Mouse (Mus musculus) heart, embryonic 13.5 days (tissue): Measurements from ENCODE around the gene Smpd4. TPM values are rescaled to one million over a fixed set of nuclear protein-coding genes. Genes with fewer than 3 reads are reported as not detected.
"Not testable (repeated sequence)": the region's sequence is repeated elsewhere in the genome, so short reads cannot be mapped to it uniquely, and the experiment has no call there.

Experiments
- ATAC-seq: fragments of 200-750 bp; cut with Nextera tagmentation; 2 replicates; pipeline ENCODE4 v1.8.0; 2017; ENCODE audit warnings: moderate TSS enrichment; ENCODE audit not compliant: insufficient number of reproducible peaks, low FRiP score, low TSS enrichment; ENCODE audit errors: extremely low read depth
- H3K27ac ChIP-seq: fragments of 300-500 bp; sonication (generic); replicated peaks from 2 replicates; pipeline ENCODE4 v1.5.1; 2015; ENCODE audit warnings: moderate library complexity, mild to moderate bottlenecking, inconsistent platforms
- H3K27me3 ChIP-seq: fragments of 300-500 bp; sonication (generic); replicated peaks from 2 replicates; pipeline ENCODE4 v1.6.1; 2015; ENCODE audit warnings: mild to moderate bottlenecking, inconsistent platforms
- H3K36me3 ChIP-seq: fragments of 300-500 bp; sonication (generic); 2 replicates; pipeline ENCODE4 v1.6.1; 2015; ENCODE audit warnings: mild to moderate bottlenecking, inconsistent platforms
- H3K4me1 ChIP-seq: fragments of 300-500 bp; sonication (generic); 2 replicates; pipeline ENCODE4 v1.6.1; 2015; ENCODE audit warnings: inconsistent platforms
- H3K4me2 ChIP-seq: fragments of 300-500 bp; sonication (generic); 2 replicates; pipeline ENCODE4 v1.6.1; 2015; ENCODE audit warnings: inconsistent platforms, mild to moderate bottlenecking, moderate library complexity
- H3K4me3 ChIP-seq: fragments of 300-500 bp; sonication (generic); 2 replicates; pipeline ENCODE4 v1.5.1; 2015; ENCODE audit warnings: moderate library complexity, mild to moderate bottlenecking, inconsistent platforms
- H3K9ac ChIP-seq: fragments of 300-500 bp; sonication (generic); 2 replicates; pipeline ENCODE4 v1.6.1; 2015; ENCODE audit warnings: inconsistent platforms, mild to moderate bottlenecking, moderate library complexity
- H3K9me3 ChIP-seq: fragments of 300-500 bp; sonication (generic); 2 replicates; pipeline ENCODE4 v1.6.1; 2016; ENCODE audit warnings: inconsistent platforms
- WGBS: fragments of 180-500 bp; shearing (Covaris S2); methylation state at CpG from one replicate; pipeline ENCODE4 v1.1.7; 2015; ENCODE audit warnings: mixed read lengths; 5-methylcytosine and 5-hydroxymethylcytosine counted together
- polyA plus RNA-seq: library from polyadenylated mRNA; unstranded; fragments of >200 nt; fragmentation: Nextera tagmentation; extraction: Ambion mirVana; gene quantifications from 2 replicates; pipeline ENCODE4 v1.2.1, GENCODE M21; 2015

Smpd4 gene
- 23.8 and 24.7 TPM in 2 replicates for polyA plus RNA-seq

GRCm38 (mm10) chr16:17619198-17620105, at the start of gene Smpd4:
Gene Smpd4 (plus strand): TSS chr16:17619354.
- Histone ChIP-seq H3K36me3 (peaks cover 31% of the 10 kb centered on the region), H3K4me1 (peaks cover 17% of the 10 kb centered on the region), H3K9me3 (no peaks in the 10 kb centered on the region), H3K4me2 (peak within 1 kb of the TSS; percentile 86), H3K9ac (peak within 1 kb of the TSS; percentile 93), H3K27me3 (no peaks in the 10 kb centered on the region), H3K27ac (0 out of 2 replicates have a peak within 1 kb of the TSS, but pooled peaks have one; percentile 33), H3K4me3 (peak within 1 kb of the TSS; percentile 92)
- 3% methylated on average over 60 of the region's 60 CpGs for WGBS
- peak; percentile 55; the same call in 1 of the 2 replicates for ATAC-seq

GRCm38 (mm10) chr16:17575870-17576824, 43.0 kb upstream of the Smpd4 start:
- H3K4me2 ChIP-seq = peak overlapping the region; percentile 91
- H3K27me3 ChIP-seq = peaks cover 75% of the 10 kb centered on the region
- no peak for ATAC-seq
- no peak overlapping the region for H3K27ac ChIP-seq
- WGBS = 12% methylated on average over 45 of the region's 45 CpGs
- H3K4me1 ChIP-seq = peaks cover 15% of the 10 kb centered on the region
- H3K9ac ChIP-seq = peak overlapping the region; percentile 81
- no peaks in the 10 kb centered on the region for H3K36me3 ChIP-seq
- no peaks in the 10 kb centered on the region for H3K9me3 ChIP-seq
- H3K4me3 ChIP-seq = peak overlapping the region; percentile 67

DNA sequence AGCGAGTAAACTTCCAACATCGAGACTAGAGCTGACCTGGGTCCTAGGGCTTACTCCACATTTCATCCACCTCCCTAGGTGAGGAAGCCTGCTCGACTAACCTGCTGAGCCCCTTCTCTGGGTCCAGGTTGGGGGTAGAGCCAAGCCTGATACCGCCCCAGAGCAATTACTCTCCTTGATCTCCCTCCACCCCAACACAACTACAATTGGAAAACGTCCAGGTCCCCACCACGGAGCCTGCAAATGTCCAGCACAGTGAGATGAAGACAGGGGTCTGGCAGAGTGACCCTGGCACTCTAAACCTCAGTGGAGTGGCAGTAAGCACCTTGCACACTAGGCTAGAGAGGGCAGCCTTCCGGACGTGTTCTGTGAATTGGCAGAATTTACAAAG, 42.3 kb upstream of the Smpd4 start:
- Histone ChIP-seq H3K27me3 (peaks cover 69% of the 10 kb centered on the region), H3K4me1 (peaks cover 15% of the 10 kb centered on the region), H3K36me3 (no peaks in the 10 kb centered on the region), H3K9ac (peak overlapping the region; percentile 81), H3K27ac (no peak overlapping the region), H3K4me2 (peak overlapping the region; percentile 91), H3K4me3 (peak overlapping the region; percentile 67), H3K9me3 (no peaks in the 10 kb centered on the region)
- WGBS = 17% methylated on average over 8 of the region's 8 CpGs
- ATAC-seq = no peak

GRCm38 (mm10) chr16:17583064-17583463, 36.1 kb upstream of the Smpd4 start, which contains the start of gene Slc7a4:
Gene Slc7a4 (minus strand): TSS chr16:17583214.
- Histone ChIP-seq H3K9ac (no peak within 1 kb of the TSS), H3K27me3 (peaks cover 7% of the 10 kb centered on the region; the same call in 1 of the 2 replicates), H3K27ac (no peak within 1 kb of the TSS), H3K4me3 (no peak within 1 kb of the TSS), H3K36me3 (no peaks in the 10 kb centered on the region), H3K4me1 (no peaks in the 10 kb centered on the region), H3K4me2 (no peak within 1 kb of the TSS), H3K9me3 (no peaks in the 10 kb centered on the region)
- ATAC-seq = no peak
- WGBS = 27% methylated on average over 8 of the region's 8 CpGs

DNA sequence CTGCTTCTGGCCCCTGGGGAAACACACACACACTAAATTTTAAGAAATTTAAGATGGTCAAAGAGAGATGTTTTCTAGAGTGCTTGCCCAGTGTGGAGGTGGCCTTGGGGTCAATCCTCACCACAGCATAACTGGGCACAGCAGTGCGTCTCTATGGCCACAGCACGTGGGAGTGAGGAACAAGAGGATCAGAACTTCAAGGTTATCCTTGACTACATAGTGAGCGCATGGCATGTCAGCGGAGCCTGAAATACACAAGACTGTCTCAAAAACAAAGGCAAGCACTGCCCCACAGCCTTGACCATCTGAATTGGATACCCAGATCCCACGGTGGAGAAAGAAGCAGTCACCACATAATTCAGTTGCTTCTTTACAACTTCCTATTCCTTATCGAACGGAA, 34.6 kb upstream of the Smpd4 start:
- Histone ChIP-seq H3K4me3 (no peak overlapping the region), H3K27me3 (no peaks in the 10 kb centered on the region; the same call in 1 of the 2 replicates), H3K27ac (no peak overlapping the region), H3K9me3 (no peaks in the 10 kb centered on the region), H3K4me1 (no peaks in the 10 kb centered on the region), H3K36me3 (no peaks in the 10 kb centered on the region), H3K4me2 (no peak overlapping the region), H3K9ac (no peak overlapping the region)
- 82% methylated on average over 7 of the region's 7 CpGs for WGBS
- ATAC-seq = no peak

- no peak overlapping the region for H3K4me2 ChIP-seq
- no peaks in the 10 kb centered on the region for H3K4me1 ChIP-seq
- no peaks in the 10 kb centered on the region for H3K36me3 ChIP-seq
- no peak overlapping the region for H3K9ac ChIP-seq
- H3K9me3 ChIP-seq = no peaks in the 10 kb centered on the region
- no peak overlapping the region for H3K4me3 ChIP-seq
- no peak for ATAC-seq
- no peak overlapping the region for H3K27ac ChIP-seq
- WGBS = 15% methylated on average over 2 of the region's 2 CpGs
- H3K27me3 ChIP-seq = no peaks in the 10 kb centered on the region
These were observed 28.4 kb upstream of the Smpd4 start for GRCm38 (mm10) chr16:17590731-17591130.

DNA sequence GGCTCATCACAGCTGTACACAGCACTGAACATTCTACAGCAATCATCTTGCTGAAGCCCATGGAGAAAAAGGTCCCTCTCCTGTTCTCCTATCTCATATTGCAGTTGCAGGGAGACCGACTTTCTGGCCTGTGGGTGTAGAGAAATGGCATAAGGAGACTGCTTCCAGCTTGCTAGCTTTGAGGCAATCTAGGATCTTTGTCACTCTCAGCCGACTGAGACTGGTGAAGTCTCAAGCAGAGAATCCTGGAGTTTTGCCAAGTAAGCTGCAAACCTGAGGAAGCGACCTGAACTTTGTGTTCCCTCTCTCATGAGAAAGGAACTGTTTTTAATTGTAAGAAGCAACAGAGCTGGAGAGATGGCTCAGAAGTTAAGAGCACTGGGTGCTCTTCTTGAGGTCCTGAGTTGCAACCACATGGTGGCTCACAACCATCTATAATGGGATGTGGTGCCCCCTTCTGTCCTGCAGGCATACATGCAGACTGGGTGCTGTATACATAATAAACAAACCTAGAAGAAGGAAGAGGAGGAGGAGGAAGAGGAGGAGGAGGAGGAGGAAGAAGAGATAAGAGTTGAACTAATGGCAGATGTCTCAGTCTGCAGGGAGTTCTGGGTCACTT, 18.1 kb upstream of the Smpd4 start:
- Histone ChIP-seq H3K27me3 (no peaks in the 10 kb centered on the region), H3K4me1 (0 out of 2 replicates have a peak, but pooled peaks cover 3% of the 10 kb centered on the region), H3K9ac (no peak overlapping the region), H3K4me3 (no peak overlapping the region), H3K9me3 (no peaks in the 10 kb centered on the region), H3K27ac (no peak overlapping the region), H3K4me2 (no peak overlapping the region), H3K36me3 (no peaks in the 10 kb centered on the region)
- no peak for ATAC-seq
- 42% methylated on average over 3 of the region's 3 CpGs for WGBS

DNA sequence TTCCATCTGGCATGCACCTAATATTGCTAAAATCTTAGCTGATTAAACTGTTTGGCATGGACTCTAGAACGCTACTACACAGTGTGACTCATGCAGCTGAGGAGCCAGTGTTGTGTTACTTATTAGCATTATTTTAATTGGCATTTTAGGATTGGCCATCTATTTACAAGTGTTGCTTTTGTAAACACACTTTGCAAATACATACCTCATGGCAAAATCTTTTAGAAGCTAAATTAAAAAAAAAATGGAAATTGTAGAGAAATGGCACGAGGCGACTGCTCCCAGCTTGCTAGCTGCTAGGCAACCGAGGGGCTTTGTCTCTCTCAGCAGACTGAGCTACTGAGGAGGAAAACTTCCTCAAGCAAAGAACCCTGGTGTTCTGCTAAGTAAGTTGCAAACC, 14.2 kb upstream of the Smpd4 start:
- H3K9me3 ChIP-seq = no peaks in the 10 kb centered on the region
- H3K27me3 ChIP-seq = no peaks in the 10 kb centered on the region
- 0 out of 2 replicates have a peak, but pooled peaks cover 3% of the 10 kb centered on the region for H3K4me1 ChIP-seq
- WGBS = 64% methylated on average over 4 of the region's 4 CpGs
- H3K4me3 ChIP-seq = no peak overlapping the region
- no peak for ATAC-seq
- no peak overlapping the region for H3K27ac ChIP-seq
- H3K4me2 ChIP-seq = no peak overlapping the region
- no peaks in the 10 kb centered on the region for H3K36me3 ChIP-seq
- H3K9ac ChIP-seq = no peak overlapping the region

- 58% methylated on average over 5 of the region's 5 CpGs for WGBS
- Histone ChIP-seq H3K4me1 (0 out of 2 replicates have a peak, but pooled peaks cover 3% of the 10 kb centered on the region), H3K9me3 (no peaks in the 10 kb centered on the region), H3K27ac (no peak overlapping the region), H3K4me2 (no peak overlapping the region), H3K4me3 (no peak overlapping the region), H3K9ac (no peak overlapping the region), H3K36me3 (no peaks in the 10 kb centered on the region), H3K27me3 (no peaks in the 10 kb centered on the region)
- no peak for ATAC-seq
These were observed 13.5 kb upstream of the Smpd4 start for GRCm38 (mm10) chr16:17605684-17606083.

GRCm38 (mm10) chr16:17611383-17611782, 7.8 kb upstream of the Smpd4 start:
- Histone ChIP-seq H3K27ac (no peak overlapping the region), H3K4me2 (no peak overlapping the region), H3K4me3 (no peak overlapping the region), H3K9ac (no peak overlapping the region), H3K9me3 (no peaks in the 10 kb centered on the region), H3K36me3 (no peaks in the 10 kb centered on the region), H3K27me3 (no peaks in the 10 kb centered on the region), H3K4me1 (no peaks in the 10 kb centered on the region)
- WGBS = 61% methylated on average over 4 of the region's 4 CpGs
- ATAC-seq = no peak

DNA sequence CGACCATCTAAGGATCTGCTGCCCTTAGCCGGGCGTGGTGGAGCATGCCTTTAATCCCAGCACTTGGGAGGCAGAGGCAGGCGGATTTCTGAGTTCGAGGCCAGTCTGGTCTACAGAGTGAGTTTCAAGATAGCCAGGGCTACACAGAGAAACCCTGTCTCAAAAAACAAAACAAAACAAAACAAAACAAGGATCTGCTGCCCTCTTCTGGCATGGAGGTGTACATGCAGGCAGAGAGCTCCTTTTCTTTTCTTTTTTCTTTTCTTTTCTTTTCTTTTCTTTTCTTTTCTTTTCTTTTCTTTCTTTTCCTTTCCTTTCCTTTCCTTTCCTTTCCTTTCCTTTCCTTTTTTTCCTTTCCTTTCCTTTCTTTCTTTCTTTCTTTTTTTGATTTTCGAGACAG, 4.4 kb upstream of the Smpd4 start:
- ATAC-seq, H3K27ac ChIP-seq, H3K4me3 ChIP-seq, H3K4me2 ChIP-seq, H3K27me3 ChIP-seq, H3K36me3 ChIP-seq, H3K9ac ChIP-seq, H3K9me3 ChIP-seq, H3K4me1 ChIP-seq: not testable (repeated sequence)
- 80% methylated on average over 6 of the region's 6 CpGs for WGBS
